Comparison of ENCODE assay signal across 13 mouse cellular contexts in the genomic region with DNA sequence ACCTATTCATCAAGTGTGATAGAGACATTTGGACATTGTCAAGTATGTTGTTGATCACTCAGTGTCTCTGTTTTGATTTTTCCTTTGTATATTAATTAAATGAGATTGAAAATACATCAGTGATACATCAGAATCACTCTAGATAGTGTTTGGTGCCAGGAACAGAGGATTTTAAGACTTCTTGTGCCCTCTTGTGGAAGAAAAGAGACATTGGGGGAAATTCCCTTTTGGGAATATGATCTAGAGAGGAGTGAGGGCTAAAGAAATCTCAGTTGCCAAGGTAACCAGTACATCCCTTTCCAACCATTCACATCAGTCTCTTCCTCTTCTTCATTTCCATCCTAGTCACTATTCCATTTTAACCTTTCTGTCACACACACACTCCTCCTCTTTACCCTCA. TPM values are rescaled to one million over a fixed set of nuclear protein-coding genes. Genes with fewer than 3 reads are reported as not detected.
A peak's percentile ranks its signal among the peaks of the same experiment; 100 is the strongest.
DNase-seq lines count a peak whose midpoint lies in the region; ATAC-seq lines count a peak whose summit lies in the region.
"Had no signal": no experiment of that assay in that cellular context is flagged by ENCODE, and none has a peak within 500 bp of the region (broad histone marks: within the 10 kb centered on the region; RNA-seq: fewer than 3 reads in every experiment).

No protein-coding gene starts in this region.

- peak; percentile 63; the same call in 1 of the 2 replicates for ATAC-seq in forebrain, embryonic 14.5 days
- peak; percentile 69; the same call in 1 of the 2 replicates for ATAC-seq in neural tube, embryonic 14.5 days (ENCODE audit: low read depth)
- peak; percentile 51; the same call in 1 of the 2 replicates for ATAC-seq in hindbrain, embryonic 14.5 days (ENCODE audit: low FRiP score)

- H3K4me2 ChIP-seq in forebrain, embryonic 14.5 days (ENCODE audit: low read length): no peak overlapping the region
- H3K4me2 ChIP-seq in neural tube, embryonic 14.5 days (ENCODE audit: low read depth, low read length): no peak overlapping the region
- no peak overlapping the region for H3K4me2 ChIP-seq in hindbrain, embryonic 14.5 days (replicated peaks)
- H3K4me2 ChIP-seq: embryonic facial prominence, embryonic 13.5 days had no signal

- no peak overlapping the region for H3K4me3 ChIP-seq in forebrain, embryonic 14.5 days (ENCODE audit: low read depth, low read length)
- no peak overlapping the region for H3K4me3 ChIP-seq in forebrain, embryonic 10.5 days
- no peak overlapping the region for H3K4me3 ChIP-seq in neural tube, embryonic 14.5 days (ENCODE audit: low read depth, low read length)
- no peak overlapping the region for H3K4me3 ChIP-seq in hindbrain, embryonic 14.5 days (replicated peaks; ENCODE audit: low read length)
- H3K4me3 ChIP-seq: embryonic facial prominence, embryonic 13.5 days; limb, embryonic 10.5 days had no signal

- H3K27ac ChIP-seq in forebrain, embryonic 14.5 days (ENCODE audit: low read depth, low read length): no peak overlapping the region
- H3K27ac ChIP-seq in forebrain, embryonic 10.5 days: no peak overlapping the region
- H3K27ac ChIP-seq in neural tube, embryonic 14.5 days (ENCODE audit: low read depth, low read length): no peak overlapping the region
- H3K27ac ChIP-seq in hindbrain, embryonic 14.5 days: no peak overlapping the region
- H3K27ac ChIP-seq: embryonic facial prominence, embryonic 13.5 days; limb, embryonic 10.5 days had no signal

- H3K27me3 ChIP-seq in forebrain, embryonic 14.5 days (replicated peaks; ENCODE audit: control insufficient read depth, insufficient read depth, low read length): no peaks in the 10 kb centered on the region
- H3K27me3 ChIP-seq in forebrain, embryonic 10.5 days (ENCODE audit: poor library complexity, severe bottlenecking): no peaks in the 10 kb centered on the region
- H3K27me3 ChIP-seq in neural tube, embryonic 14.5 days (ENCODE audit: control insufficient read depth, insufficient read depth, low read length): no peaks in the 10 kb centered on the region
- no peaks in the 10 kb centered on the region for H3K27me3 ChIP-seq in hindbrain, embryonic 14.5 days (ENCODE audit: control insufficient read depth, insufficient read depth, low read length)
- H3K27me3 ChIP-seq: embryonic facial prominence, embryonic 13.5 days had no signal

- H3K36me3 ChIP-seq in forebrain, embryonic 14.5 days (ENCODE audit: control insufficient read depth, insufficient read depth, low read length): no peaks in the 10 kb centered on the region
- H3K36me3 ChIP-seq in forebrain, embryonic 10.5 days (replicated peaks): no peaks in the 10 kb centered on the region
- no peaks in the 10 kb centered on the region for H3K36me3 ChIP-seq in neural tube, embryonic 14.5 days (ENCODE audit: control insufficient read depth, insufficient read depth, low read length)
- no peaks in the 10 kb centered on the region for H3K36me3 ChIP-seq in hindbrain, embryonic 14.5 days (replicated peaks; ENCODE audit: control insufficient read depth, insufficient read depth)
- H3K36me3 ChIP-seq: embryonic facial prominence, embryonic 13.5 days; limb, embryonic 10.5 days had no signal

- H3K4me1 ChIP-seq in forebrain, embryonic 14.5 days (ENCODE audit: control insufficient read depth, insufficient read depth, low read length): peaks cover 4% of the 10 kb centered on the region
- H3K4me1 ChIP-seq in forebrain, embryonic 10.5 days: no peaks in the 10 kb centered on the region
- H3K4me1 ChIP-seq in neural tube, embryonic 14.5 days (ENCODE audit: control insufficient read depth, insufficient read depth, low read length): no peaks in the 10 kb centered on the region
- no peaks in the 10 kb centered on the region for H3K4me1 ChIP-seq in hindbrain, embryonic 14.5 days (replicated peaks; ENCODE audit: control insufficient read depth, insufficient read depth, low read length)
- H3K4me1 ChIP-seq: embryonic facial prominence, embryonic 13.5 days; limb, embryonic 10.5 days had no signal

- DNase-seq in forebrain, embryonic 14.5 days (ENCODE audit: low spot score): peak; percentile 73
- no peak for DNase-seq in forebrain, embryonic 10.5 days (ENCODE audit: extremely low spot score, low spot score)
- DNase-seq in neural tube, embryonic 10.5 days (ENCODE audit: extremely low spot score, low spot score): no peak
- DNase-seq in hindbrain, embryonic 14.5 days (ENCODE audit: low spot score): peak; percentile 73
- peak; percentile 61 for DNase-seq in telencephalon, adult 2 months (ENCODE audit: low read depth, low spot score)
- DNase-seq in lung, postnatal 36 days: no peak
- no peak for DNase-seq in adrenal gland, postnatal 36 days
- DNase-seq: kidney, adult 8-10 months had no signal

- no peaks in the 10 kb centered on the region for H3K9me3 ChIP-seq in forebrain, embryonic 14.5 days (replicated peaks; ENCODE audit: control insufficient read depth, low read length)
- H3K9me3 ChIP-seq in forebrain, embryonic 10.5 days: no peaks in the 10 kb centered on the region
- no peaks in the 10 kb centered on the region for H3K9me3 ChIP-seq in neural tube, embryonic 14.5 days (ENCODE audit: control insufficient read depth, low read length)
- H3K9me3 ChIP-seq in hindbrain, embryonic 14.5 days (ENCODE audit: control insufficient read depth, low read length): no peaks in the 10 kb centered on the region
- H3K9me3 ChIP-seq: embryonic facial prominence, embryonic 13.5 days; limb, embryonic 10.5 days had no signal

- H3K9ac ChIP-seq in forebrain, embryonic 14.5 days (ENCODE audit: low read length): no peak overlapping the region
- no peak overlapping the region for H3K9ac ChIP-seq in neural tube, embryonic 14.5 days (replicated peaks; ENCODE audit: low read depth, low read length)
- H3K9ac ChIP-seq in hindbrain, embryonic 14.5 days: no peak overlapping the region
- H3K9ac ChIP-seq: embryonic facial prominence, embryonic 13.5 days had no signal

RNA-seq across cellular contexts. Expression of a gene that starts 34.8 kb away (rescaled TPM):
- not detected in 2 replicates for polyA plus RNA-seq in forebrain, embryonic 14.5 days (2014; fragmentation: Nextera tagmentation; extraction: Ambion mirVana)
- polyA plus RNA-seq in forebrain, embryonic 10.5 days (2016; fragmentation: Nextera tagmentation; extraction: Ambion mirVana): not detected in 2 replicates
- not detected in 2 replicates for polyA plus RNA-seq in neural tube, embryonic 14.5 days (2014; fragmentation: Nextera tagmentation; extraction: Ambion mirVana)
- not detected in 2 replicates for polyA plus RNA-seq in hindbrain, embryonic 14.5 days (2014; fragmentation: Nextera tagmentation; extraction: Ambion mirVana)
- total RNA-seq in adrenal gland, postnatal 36 days (2021): not detected
- total RNA-seq: granulocyte monocyte progenitor cell, adult 5-6 weeks had no signal
- polyA plus RNA-seq: embryonic facial prominence, embryonic 13.5 days; limb, embryonic 10.5 days; stomach, embryonic 14.5 days had no signal

RNA-seq across cellular contexts. Expression of a gene that starts 48.9 kb away (rescaled TPM):
- polyA plus RNA-seq in forebrain, embryonic 14.5 days (2014; fragmentation: Nextera tagmentation; extraction: Ambion mirVana): 20.2 and 24.7 TPM in 2 replicates
- 14.6 and 16.6 TPM in 2 replicates for polyA plus RNA-seq in forebrain, embryonic 10.5 days (2016; fragmentation: Nextera tagmentation; extraction: Ambion mirVana)
- polyA plus RNA-seq in neural tube, embryonic 14.5 days (2014; fragmentation: Nextera tagmentation; extraction: Ambion mirVana): 30.4 and 40.3 TPM in 2 replicates
- polyA plus RNA-seq in hindbrain, embryonic 14.5 days (2014; fragmentation: Nextera tagmentation; extraction: Ambion mirVana): 33.5 and 41.7 TPM in 2 replicates
- total RNA-seq in adrenal gland, postnatal 36 days (2021): 10 to 100 TPM in 1 of 2 experiments, 1 to 10 TPM in 1; 4.4 to 19.0 TPM

Comparison
In these comparisons a context has a peak if more than half of its experiments do, and no peak if none do; other contexts are left out.
1. DNase-seq: peak in forebrain, embryonic 14.5 days (single experiment), hindbrain, embryonic 14.5 days (single experiment) and telencephalon, adult 2 months (single experiment); none in forebrain, embryonic 10.5 days (single experiment), neural tube, embryonic 10.5 days (single experiment), lung, postnatal 36 days (single experiment) and adrenal gland, postnatal 36 days (0 of 2).
2. Peak in every context shown above with its lines, with median percentiles within 50 percentile points of each other: ATAC-seq.